Mouse (Mus musculus) MN1 (cell line): ENCODE data around the gene Msgn1.

Experiments used
- DNase-seq: peaks from one replicate; pipeline ENCODE4 v3.0.0-alpha.2; 2016; ENCODE audit warnings: low spot score

The Msgn1 gene

DNA sequence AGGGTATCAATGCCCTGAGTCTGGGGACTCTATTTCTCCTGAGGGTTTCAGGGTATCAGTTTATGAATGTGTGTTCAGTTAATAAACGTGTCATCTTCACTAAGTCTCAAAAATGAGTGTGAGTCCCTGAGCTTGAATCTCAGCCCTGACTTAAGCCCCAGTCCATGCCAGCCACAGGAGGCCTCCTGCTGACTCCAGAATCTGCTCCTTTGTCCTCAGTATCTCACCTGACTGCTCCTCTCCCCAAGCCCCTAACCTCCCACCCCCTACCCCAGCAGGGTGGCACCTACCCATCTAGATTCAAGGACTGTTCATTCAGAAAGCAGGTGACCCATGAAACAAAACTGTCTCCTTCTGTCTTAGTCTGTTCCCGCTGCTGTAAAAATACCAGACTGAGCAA lies 10.2 kb downstream of the Msgn1 start:
- DNase-seq: no peak

DNA sequence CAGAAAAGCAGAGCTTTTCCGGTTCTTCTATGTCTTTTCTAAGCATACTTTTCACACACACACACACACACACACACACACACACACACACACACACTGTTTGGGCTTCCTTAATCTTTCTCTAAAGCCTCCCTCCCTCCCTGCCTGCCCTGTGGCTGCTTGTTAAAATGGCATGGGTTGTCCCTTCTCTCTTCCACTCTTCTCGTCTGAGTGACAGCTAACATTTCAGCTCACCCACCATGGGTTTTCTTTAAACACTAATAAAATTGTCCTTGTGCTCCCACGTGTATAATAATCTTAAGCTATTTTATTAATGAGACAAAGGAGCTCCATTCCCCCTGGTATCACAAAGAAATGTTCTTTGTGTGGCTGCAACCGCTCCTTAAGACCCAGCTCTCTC lies 10.7 kb downstream of the Msgn1 start:
- DNase-seq: no peak

DNA sequence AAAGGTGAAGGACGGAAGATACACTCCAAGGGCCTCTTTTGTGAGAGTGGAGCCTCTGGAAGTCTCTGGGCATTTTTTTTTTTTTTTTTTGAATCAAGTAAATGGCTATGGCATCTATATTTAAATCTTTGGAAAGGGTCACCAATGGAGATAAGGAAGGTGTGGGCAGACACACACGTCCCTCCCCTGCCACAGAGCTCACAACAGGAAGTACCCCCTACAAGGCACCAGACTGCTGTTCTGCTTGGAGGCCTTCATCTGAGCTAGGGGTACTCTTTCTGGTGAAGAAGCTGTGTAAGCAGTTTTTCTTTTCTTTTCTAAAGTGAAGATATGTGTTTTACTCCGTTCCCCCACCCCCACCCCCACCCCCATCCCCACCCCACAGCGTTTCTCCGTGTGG lies 11.9 kb downstream of the Msgn1 start:
- DNase-seq: no peak

DNA sequence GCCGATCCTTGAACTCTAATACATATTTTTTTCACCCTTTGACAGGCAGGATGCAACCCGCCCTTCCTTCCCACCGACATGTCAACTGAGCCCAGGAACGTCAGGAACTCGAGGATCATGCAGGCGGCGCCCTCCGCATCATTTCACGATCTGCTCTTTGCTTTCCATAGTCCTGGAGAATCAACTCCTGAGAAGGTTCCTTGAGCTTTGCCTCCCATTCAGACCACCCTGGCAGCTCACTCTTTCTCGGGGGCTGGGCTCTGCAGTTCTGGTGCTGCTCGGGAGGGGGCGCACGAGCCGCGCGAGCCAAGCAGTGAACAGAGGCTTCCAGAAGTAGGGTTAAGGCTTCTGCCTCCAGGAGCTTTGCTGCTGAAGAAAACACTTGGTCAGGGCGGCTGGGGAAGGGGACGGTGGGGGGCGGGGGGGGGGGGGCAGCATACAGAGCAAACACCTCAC lies 12.6 kb downstream of the Msgn1 start:
- DNase-seq: no peak

DNA sequence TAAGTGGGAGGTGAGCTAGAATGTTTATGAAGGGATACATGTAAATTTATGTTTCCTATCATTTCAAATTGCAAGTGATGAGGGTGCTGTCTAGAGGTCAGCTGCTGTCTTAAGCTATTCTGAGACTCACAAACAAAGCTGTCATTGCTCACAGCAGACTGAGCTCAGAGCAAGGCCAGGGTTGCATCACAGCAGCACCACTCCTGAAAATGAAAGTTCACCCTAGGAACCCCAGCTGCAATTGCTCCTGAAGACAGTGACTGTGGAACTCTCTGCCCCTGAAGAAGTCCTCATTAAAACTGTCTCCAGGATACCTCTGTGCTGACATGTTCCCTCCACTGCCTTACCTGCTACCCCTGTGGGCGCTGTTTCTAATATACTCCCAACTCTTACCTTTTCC lies 13.7 kb downstream of the Msgn1 start:
- no peak for DNase-seq

DNA sequence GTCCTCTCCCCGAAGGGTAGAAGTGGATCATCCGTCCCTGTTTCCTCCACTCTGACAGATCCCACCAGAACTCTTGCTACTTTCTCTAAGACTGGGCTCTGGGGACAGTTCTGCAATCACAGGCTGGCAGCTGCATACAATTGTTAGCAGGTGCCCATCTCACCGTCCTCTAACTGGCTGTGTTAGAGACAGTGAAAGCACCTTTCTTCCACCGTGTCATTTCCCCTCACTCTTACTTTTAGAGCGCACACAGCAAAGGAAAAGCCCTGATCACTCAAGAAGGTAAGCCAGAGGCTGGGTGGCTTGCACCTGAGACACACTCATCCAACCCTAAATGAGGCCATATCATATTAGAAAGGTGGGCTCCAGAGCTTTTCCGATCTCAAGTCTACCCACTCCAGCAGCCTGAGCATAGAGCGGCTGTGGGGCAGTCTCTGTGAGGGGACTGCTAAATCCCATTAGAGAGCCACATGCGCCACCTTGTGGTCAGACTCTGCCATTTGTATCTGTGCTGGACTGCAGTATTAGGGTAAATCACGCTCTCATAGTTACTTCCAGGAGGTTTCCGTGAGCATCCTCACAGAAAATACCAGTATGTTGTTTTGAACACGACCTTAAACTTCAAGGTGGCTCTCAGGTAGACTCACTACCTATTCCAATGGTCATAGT lies 30.2 kb downstream of the Msgn1 start:
- peak; percentile 60 for DNase-seq

DNA sequence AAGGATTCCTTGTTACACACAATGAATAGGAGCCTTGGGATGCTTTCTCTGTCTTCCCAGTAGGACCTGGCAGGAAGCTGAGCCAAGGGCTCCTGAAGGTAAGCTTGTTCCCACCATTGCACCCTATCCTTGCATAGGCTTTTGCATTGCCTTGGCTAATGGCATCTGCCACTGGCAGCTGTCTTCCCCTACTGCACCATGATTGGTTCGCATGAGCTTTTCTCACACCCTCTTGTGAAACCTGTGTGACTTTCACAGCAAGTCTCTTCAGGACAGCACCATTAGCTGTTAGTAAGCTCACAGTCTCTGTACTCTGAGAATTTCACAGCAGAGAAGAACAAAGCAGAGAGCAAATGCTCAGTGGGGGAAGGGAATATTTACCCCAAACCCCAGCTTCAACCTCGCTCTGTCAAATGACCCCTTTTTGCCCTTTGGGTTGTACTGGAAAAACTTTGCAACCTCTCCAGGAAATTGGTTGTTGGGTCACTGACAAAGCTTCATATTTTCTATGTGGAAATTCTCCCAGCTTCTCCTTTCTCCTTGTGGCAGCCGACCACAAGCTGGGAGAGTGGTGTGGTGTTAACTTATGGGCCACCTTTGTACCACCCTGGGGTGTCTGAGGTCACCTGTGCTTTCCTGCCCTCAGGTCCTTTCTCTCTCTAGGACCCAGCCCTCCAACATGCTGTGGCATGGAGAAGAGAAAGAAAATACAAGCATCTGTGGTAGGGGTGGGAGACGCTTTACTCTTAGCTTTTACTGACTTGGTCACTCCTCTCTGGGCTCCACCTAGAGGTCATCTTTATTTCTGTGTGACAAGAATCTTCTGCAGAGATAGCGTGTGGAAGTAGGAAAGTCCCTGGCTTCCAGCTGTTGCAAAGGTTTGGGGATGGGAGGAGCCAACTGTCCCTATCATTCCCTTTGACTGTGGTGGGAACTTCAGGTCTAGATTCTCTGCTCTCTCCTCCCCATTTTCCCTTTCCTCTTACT lies 31.1 kb downstream of the Msgn1 start:
- no peak for DNase-seq

DNA sequence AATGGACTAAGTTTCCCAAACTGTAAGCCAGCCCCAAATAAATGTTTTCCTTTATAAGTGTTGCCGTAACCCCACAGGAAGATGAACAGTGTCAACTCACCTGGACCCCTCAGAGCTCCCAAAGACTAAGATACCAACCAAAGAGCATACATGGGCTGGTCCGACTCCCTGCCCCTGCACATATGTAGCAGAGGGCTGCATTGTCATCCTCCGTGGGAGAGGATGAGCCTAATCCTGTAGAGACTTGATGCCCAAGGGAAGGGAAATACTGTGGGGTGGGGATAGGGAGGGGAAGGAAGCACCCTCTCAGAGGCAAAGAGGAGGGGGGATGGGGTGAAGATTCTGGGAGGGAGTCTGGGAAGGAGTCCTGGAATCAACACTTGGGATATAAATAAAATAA lies 50.1 kb downstream of the Msgn1 start:
- DNase-seq: no peak
